In genomic region chr7:98809372-98809771, GRCm38 (mm10) we compare ENCODE assay signal across 33 mouse cellular contexts. TPM values are rescaled to one million over a fixed set of nuclear protein-coding genes. Genes with fewer than 3 reads are reported as not detected.
DNase-seq lines count a peak whose midpoint lies in the region; ATAC-seq lines count a peak whose summit lies in the region.
"Had no signal": no experiment of that assay in that cellular context is flagged by ENCODE, and none has a peak within 500 bp of the region (broad histone marks: within the 10 kb centered on the region; RNA-seq: fewer than 3 reads in every experiment).

No protein-coding gene starts in this region.

- H3K27me3 ChIP-seq in limb, embryonic 10.5 days (ENCODE audit: low read depth, poor library complexity, severe bottlenecking) = peaks cover 71% of the 10 kb centered on the region
- H3K27me3 ChIP-seq: embryonic facial prominence, embryonic 13.5 days; forebrain, embryonic 15.5 days; limb, embryonic 15.5 days; midbrain, embryonic 13.5 days; Patski had no signal

- no peaks in the 10 kb centered on the region for H3K9me3 ChIP-seq in limb, embryonic 10.5 days (replicated peaks)
- H3K9me3 ChIP-seq: embryonic facial prominence, embryonic 13.5 days; forebrain, embryonic 10.5 days; forebrain, embryonic 15.5 days; heart, embryonic 10.5 days; hindbrain, embryonic 13.5 days; limb, embryonic 15.5 days; midbrain, embryonic 13.5 days had no signal

- no peak overlapping the region for H3K4me3 ChIP-seq in limb, embryonic 10.5 days
- H3K4me3 ChIP-seq: embryonic facial prominence, embryonic 13.5 days; forebrain, embryonic 10.5 days; forebrain, embryonic 15.5 days; heart, embryonic 10.5 days; hindbrain, embryonic 13.5 days; limb, embryonic 15.5 days; midbrain, embryonic 13.5 days had no signal

- DNase-seq in thymus, postnatal 4 days = peak; percentile 14
- no peak for DNase-seq in thymus, postnatal 14 days
- DNase-seq in embryo, embryonic 9.5 days (ENCODE audit: extremely low spot score) = no peak
- no peak for DNase-seq in limb, embryonic 10.5 days (ENCODE audit: low spot score)
- DNase-seq: adrenal gland, postnatal 10 days; cerebellum, adult 8-10 months; cerebellum, postnatal 36 days; embryo, embryonic 11 days; gastrocnemius, postnatal 14 days; heart, adult 11 months; heart, postnatal 36 days; kidney, adult 9 months; kidney, postnatal 10 days; layer of hippocampus, postnatal 36 days; left cerebral cortex, postnatal 4 days; lung, postnatal 36 days; right cerebral cortex, postnatal 25 days; spleen, adult 18-20 months; thymus, adult 18-20 months; thymus, postnatal 36 days had no signal

- no peak overlapping the region for H3K27ac ChIP-seq in limb, embryonic 10.5 days
- H3K27ac ChIP-seq: embryonic facial prominence, embryonic 13.5 days; forebrain, embryonic 10.5 days; forebrain, embryonic 15.5 days; heart, embryonic 10.5 days; hindbrain, embryonic 13.5 days; limb, embryonic 15.5 days; midbrain, embryonic 13.5 days had no signal

- WGBS in limb, embryonic 10.5 days = 84% methylated on average over 6 of the region's 6 CpGs

- peaks cover 24% of the 10 kb centered on the region for H3K4me1 ChIP-seq in limb, embryonic 10.5 days

- peak; percentile 19 to 25 for ATAC-seq in hematopoietic stem cell, adult 5-6 weeks (replicated peaks in 1 of 2; ENCODE audit: insufficient read depth in 1 of 2, low FRiP score in 2 of 2, low TSS enrichment in 1 of 2, low read depth in 1 of 2, poor library complexity in 2 of 2, severe bottlenecking in 2 of 2)
- peak; percentile 46 for ATAC-seq in monocyte, adult 5-6 weeks (replicated peaks; ENCODE audit: insufficient number of reproducible peaks, low FRiP score, low TSS enrichment, poor library complexity, severe bottlenecking)
- ATAC-seq: forebrain, embryonic 15.5 days; intestine, postnatal 0 days; midbrain, embryonic 13.5 days; Patski had no signal

- no peaks in the 10 kb centered on the region for H3K36me3 ChIP-seq in limb, embryonic 10.5 days
- H3K36me3 ChIP-seq: embryonic facial prominence, embryonic 13.5 days; forebrain, embryonic 10.5 days; forebrain, embryonic 15.5 days; G1E; heart, embryonic 10.5 days; hindbrain, embryonic 13.5 days; limb, embryonic 15.5 days; midbrain, embryonic 13.5 days had no signal

RNA-seq across cellular contexts. Expression of gene Wnt11, which starts 25.5 kb away (rescaled TPM):
- not detected in 2 replicates for total RNA-seq in hematopoietic stem cell, adult 5-6 weeks (2017)
- total RNA-seq in monocyte, adult 5-6 weeks (2017) = 0.39 to 9.2 TPM (median 6.3 TPM) in 3 replicates
- 10.3 and 19.3 TPM in 2 replicates for polyA plus RNA-seq in limb, embryonic 10.5 days (2016; fragmentation: Nextera tagmentation; extraction: Ambion mirVana)
- total RNA-seq: G1E; megakaryocyte-erythroid progenitor cell, adult 5-6 weeks had no signal
- polyA plus RNA-seq: G1E had no signal
